Mouse (Mus musculus) NIH3T3 (cell line): ENCODE data around the gene Fam118b.

ENCODE experiments used
- DNase-seq: peaks from one replicate; pipeline ENCODE4 v3.0.0-alpha.2; 2012; ENCODE audit warnings: low read depth

Fam118b gene

DNA sequence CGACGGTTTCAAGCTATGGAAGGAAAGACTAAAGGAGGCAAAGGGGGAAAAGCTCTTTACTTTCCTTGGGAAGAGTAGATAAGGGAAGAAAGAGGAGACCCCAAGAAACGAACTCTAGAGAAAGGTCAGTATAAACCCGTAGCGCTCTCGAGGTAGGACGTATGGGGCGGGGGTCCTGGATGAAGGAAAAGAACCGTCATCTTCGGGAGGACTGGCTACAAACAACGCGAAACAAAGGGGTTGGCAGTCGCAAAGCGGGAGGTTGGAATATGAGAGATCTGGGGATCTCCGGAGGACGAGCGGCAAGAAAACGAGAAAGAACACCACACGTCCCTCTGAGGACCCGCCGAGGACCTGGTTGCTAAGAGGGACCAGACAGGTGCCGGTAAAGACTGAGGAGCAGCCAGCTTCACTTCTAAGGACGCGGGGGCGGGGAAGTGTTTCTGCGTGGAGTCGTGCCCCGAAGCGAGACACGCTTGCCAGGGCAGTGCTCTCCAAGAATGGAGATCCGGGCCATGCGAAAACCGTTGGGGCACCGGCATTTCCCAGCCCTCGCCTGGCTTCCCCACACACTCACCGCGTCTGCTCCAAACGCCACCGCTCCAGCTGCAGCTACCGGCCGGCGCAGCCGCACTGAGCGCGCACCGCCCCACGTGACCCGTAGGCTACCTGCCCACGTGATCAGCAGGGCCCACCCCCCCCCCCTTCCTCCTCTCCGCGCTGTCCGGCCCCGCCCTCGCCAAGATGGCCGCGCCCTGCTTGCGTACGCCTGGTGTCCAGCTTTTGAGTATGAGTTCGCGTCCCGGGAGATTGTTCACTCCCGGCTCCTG lies at the start of gene Fam118b, which contains the start of gene Rpusd4:
Fam118b (minus strand) TSS at position 660 of the 830 bp plus-strand sequence.
Rpusd4 (plus strand) TSS at position 720 of the 830 bp plus-strand sequence.
- peak; percentile 94 for DNase-seq

DNA sequence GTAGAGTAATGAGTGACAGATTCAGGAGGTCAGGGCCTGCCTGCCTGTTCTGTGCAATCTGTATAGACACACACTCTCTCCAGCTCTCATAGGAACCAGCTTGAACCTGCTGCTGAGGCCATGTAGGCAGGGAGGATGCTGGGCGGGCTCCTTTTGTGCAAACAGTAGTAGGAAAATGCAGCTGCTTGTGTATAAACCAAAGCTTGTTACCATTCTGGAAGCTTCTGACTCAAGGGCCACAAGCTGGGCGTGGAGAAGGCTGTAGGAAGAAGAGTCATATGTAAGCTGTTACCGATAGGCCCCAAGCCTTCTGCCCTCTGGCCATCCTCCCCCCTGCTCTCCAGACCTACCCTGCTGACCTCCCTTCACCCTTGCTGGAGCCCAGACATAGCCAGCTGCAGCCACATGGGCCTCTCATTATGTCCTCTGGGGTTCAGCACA lies 49.2 kb upstream of the Fam118b start:
- DNase-seq: no peak

DNA sequence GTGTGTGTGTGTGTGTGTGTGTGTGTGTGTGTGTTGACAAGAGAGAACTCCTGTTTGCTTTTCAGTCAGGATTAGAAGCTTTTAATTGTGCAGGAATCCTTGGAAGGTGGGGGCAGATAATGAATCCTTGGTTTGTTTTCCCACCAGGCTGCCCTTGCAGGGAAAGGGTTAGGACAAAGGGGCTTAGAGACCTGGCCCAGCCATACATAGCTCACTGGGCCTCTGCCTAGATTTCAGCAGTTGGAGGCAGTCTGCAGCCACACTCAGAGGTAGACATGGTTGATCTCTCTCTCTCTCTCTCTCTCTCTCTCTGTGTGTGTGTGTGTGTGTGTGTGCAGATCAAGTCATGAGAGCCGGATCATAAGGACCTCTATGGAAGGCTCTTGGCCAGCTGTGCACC lies 46.6 kb upstream of the Fam118b start:
- no peak for DNase-seq

DNA sequence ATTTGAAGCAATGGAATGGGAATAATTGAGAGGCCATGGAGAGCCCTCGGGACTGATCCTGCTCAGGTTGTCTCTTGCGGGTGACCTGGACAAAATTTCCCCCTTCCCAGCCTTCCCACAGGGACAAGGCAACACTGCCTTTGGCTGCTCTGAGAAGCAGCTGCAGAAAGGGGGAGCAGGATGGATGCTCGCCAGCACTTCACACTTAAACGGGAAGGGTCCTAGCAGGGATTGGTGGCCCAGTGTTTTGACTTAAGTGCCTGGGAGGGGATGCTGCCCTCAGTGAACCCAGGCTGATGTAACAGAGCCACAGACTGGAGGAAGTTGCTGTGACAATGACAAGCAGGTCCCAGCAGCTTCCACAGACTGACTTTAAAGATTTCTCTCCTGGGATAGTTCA lies 46.0 kb upstream of the Fam118b start:
- DNase-seq: no peak

DNA sequence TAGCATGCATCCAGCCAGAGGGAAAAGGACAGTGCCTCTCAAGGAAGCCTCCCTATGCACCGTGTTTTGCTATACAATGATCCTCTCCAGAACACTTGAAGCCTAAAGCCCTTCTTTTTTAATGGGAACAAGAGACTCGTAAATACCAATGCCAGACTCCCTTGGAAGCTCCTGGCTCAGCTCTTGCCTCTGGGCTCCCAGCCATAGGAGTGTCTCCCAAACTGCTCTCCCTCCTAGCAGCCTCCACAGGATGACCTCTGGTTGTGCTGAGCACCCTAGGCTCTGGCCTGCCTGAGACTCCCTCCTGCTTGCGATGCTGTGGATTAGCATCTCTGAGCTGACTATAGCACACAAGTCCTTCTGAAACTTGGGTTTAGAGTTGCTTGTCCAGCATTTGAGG lies 44.9 kb upstream of the Fam118b start:
- peak; percentile 75 for DNase-seq

DNA sequence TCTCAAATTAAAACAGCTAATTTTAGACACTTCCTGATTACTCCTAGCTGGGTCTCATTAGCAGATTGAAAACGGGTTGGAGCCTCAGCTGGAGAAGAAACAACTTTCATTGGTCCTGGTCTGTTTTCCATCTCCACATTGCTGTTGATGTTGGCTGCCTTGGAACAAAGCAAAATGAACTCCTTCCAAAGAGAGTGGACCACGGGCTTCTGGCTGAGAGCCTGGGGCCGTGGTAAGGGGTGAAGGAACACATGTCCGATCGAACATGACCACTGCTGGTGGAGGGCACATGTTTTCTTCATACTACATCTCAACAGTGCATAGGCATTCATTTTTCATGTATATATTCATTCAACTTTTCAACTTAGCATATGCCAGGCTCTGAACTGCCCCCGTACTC lies 42.8 kb upstream of the Fam118b start:
- peak; percentile 67 for DNase-seq

DNA sequence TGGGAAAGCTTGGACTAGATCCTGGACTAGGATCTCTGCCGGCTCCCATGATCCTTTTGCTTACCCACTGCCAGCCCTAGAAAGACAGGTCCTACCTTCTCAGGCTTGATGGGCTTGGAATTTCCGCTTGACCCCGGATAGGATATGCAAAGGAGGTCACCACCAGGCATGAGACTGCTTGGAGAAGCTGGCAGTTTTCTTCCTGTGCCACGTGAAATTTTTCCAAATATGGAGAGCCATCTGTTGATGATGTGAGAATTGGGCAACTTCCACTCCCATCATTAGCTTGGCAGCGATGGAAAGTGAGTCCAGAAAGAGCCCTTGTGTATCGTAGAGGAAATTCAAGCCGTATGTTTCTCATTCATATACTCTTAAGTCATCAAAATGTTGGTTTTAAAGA lies 39.9 kb upstream of the Fam118b start:
- peak; percentile 86 for DNase-seq

DNA sequence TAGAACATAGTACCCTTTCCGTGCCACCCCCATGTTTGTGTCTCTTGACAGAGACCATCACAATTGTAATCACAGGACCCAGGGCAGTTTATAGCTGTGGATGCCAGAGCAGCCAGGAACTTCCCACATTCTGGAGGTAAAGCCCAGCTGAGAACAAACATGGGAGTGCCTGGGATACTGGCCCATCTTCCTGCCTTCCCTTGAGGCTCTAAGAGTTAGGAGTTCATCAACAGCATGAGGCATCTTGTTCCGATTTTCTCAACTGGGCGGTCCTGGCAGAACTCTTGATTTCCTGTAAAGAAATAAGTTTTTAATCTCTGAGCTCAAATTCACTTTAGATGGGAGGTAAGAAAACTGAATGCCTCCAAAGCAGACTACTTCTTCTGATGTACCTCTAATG lies 34.6 kb upstream of the Fam118b start:
- no peak for DNase-seq

DNA sequence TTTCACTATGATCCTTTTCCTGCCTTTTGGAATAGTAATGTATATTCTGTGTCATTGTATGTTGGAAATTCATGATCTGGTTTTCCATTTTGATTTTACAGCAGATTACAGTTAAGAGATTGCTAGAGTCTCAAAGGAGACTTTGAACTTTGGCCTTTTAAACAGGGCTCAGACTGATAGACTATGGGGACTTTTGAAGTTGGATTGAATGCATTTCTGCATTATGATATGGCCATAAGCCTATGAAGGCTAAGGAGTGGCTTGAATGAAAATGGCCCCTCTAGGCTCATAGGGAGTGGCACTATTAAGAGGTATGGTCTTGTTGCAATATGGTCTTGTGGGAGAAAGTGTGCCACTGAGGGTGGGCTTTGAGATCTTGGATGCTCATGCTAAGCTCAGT lies 30.2 kb upstream of the Fam118b start:
- DNase-seq: no peak

DNA sequence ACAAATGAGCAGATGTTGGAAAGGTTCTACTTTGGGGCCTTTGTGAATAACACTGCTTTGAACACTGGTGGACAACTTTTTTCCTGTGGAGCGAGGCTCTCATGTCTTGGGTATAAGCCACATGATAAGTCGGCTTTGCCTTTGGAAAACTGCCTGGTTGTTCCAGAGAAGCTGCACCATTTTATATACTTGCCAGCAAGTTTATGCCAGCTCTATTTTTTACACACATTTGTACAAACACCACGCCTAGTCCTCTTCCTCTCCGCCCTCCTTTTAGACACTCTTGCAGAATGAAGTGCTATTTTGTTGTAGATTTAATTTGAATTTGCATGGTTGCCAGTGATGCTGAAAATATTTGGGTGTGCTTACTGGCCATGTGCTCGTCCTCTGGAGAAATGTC lies 25.9 kb upstream of the Fam118b start:
- peak; percentile 56 for DNase-seq

DNA sequence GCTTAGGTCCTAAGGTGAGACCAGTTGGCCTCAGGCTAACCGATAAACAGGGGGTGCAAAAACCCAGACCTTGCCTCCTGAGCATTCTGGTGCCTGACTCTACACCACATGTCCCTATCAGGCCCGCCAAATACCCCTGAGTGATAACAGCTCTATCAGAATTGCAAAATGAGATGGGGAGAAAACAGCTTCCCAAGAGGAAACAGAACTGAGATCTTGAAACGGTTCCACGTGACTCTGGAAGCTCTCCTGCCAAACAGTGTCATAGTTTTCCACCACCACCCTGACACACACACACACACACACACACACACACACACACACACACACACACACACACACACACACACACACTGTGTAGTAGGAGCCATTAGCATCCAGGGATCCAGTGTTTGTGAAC lies 23.3 kb upstream of the Fam118b start:
- peak; percentile 67 for DNase-seq

DNA sequence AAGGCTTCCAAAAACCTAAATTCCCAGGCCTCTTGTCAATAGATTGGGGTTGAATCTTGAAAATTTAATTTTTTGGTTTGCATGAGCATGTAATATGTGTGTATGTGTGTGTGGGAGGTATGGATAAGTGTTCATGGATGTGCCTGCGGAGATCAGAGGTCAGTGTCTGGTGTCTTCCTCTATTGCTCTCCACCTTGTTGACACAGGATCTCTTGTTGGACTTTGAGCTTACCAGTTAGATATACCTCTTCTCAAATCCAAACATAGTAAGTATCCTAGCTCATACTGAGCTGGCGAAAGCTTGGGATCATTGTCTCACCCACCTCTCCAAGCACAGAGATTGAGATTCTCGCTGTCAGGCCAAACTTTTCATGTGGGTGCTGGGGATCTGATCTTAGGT lies 22.8 kb upstream of the Fam118b start:
- no peak for DNase-seq

DNA sequence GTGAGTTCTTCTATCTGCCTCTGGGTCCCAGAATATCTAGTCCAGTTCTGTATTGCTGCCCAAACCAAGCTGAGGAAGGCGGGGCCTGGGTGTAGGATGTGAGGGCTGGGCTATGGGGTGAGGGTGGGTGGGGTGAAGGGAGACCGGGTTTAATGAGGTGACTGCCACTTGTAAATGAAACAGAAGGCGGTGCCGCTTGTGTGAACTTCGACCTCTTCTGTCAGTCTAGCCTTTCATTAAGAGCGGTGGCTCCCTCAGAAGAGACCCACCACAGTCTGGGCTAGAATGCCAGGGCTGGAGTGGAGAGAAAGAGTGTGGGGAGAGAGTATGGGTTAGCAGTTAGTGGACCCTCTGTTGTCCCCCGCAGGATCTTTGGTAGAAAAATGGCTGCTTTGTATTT lies 22.4 kb upstream of the Fam118b start:
- DNase-seq: no peak

DNA sequence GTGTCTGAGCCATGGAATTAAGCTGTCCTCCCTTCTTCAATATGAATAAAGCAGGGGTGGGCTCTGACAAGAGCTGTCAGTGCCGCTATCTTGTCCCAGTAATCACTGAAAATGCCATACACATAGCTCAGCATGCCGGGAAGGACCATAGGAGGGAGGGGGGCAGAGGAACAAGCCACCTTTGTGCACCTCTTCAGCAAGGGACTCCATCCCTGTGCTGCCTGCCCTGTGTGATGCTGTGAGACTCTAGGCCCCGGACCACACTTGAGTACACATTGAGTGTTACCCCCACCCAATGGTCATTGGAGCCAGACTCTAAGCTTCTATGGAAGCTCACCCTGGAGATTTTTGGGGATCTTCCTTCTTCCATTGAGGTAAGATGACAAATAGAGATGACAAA lies 18.7 kb upstream of the Fam118b start:
- no peak for DNase-seq

DNA sequence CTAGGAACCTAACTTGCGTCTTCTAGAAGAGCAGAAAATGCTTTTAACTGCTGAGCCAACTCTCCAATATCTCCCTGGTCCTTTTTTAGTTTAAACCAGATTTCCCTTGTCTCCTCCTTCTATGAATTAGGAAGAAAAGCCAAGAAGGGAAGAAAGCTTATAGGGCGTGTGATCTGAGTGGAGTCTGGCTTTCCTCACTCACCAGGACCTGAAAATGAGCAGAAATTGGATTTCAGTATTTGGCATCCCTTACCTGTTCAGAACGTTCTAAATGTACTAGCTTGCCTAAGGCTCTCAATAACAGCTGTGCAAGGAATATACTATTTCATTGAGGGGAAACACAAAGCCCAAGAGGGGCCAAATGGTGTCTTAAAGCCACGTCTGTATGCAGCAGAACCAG lies 16.7 kb upstream of the Fam118b start:
- DNase-seq: no peak

DNA sequence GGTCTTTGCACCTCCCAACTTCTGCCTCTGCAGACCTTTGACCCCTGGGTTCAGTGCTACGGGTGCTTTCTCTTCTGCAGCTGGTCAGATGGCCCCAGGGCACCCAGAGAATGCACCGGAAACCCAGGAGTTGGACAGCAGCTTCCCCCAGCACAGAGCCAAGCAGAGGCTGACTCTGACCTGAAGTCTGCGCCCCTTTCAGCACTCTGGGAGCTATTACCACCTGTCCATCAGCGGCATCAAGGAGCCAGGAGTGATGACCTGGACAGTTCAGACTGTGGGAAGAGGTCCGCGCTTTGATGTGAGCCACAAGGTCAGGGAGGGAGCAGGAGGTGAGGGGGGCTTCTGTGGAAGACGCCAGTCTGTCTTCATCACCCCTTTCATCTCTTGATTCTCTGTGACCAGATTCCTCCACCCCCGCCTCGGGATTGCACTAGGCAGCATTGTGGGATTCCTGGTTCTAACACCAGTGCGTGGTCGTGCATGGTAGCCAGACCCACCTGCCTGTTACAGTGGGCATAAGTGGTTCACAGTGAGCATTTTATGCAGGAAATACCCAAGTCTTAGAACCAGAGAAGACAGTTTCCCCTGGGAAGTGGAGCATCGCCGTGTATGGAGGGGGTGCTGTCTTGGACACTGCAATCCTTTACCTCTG lies 15.9 kb upstream of the Fam118b start:
- no peak for DNase-seq

DNA sequence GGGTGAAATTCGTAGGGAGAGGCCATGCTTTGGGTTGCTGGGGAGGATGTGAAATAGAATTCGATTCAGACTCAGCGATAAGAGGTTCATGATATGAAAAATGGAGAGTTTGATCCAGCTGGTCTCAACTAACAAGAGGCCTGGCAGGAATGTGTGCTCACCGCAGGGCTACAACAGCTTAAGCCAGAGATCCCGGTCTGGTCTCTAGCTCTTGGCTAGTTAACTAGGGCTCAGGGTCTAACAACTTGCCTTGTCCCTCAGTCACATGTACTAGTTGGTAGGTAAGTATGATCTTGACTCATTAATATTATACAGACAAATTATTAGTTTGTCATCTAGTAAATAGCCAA lies 15.2 kb upstream of the Fam118b start:
- DNase-seq: no peak

DNA sequence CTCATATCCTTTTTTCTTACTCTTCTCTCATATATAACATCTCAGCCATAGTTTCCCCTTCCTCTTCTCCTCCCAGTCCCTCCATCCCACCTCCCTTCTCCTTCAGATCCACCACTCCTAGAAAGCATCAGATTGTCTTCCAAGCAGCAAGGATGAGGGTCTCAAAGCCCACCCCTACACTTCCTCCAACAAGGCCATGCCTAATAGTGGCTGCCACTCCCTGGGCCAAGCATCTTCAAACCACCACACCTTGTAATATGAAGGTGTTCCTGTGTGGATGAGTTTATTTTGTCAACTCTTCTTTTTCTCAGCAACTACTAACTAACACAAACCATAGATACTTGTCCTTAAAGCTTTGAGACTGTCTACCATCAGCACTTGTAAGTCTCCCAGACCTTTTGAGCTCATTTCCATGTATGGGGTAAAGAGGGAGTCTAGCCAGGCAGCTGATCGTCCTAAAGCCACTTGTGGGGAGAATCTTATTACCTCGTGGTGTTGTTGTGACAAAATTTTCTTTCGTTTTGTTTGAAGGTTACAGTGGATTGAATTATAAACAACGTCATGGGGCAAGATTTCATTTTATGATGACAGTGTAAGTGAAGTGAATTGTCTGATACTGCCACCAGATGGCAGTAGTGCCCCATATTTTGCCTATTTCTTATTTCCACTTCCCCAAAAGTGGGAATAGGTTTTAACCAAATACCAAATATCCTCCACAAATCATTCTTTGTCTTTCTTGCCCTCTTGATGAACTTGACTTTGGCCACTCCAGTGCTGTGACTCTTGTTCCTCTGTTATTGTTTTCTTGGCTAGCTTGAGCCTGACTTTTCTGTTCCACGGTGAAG lies 14.6 kb upstream of the Fam118b start:
- peak; percentile 88 for DNase-seq

DNA sequence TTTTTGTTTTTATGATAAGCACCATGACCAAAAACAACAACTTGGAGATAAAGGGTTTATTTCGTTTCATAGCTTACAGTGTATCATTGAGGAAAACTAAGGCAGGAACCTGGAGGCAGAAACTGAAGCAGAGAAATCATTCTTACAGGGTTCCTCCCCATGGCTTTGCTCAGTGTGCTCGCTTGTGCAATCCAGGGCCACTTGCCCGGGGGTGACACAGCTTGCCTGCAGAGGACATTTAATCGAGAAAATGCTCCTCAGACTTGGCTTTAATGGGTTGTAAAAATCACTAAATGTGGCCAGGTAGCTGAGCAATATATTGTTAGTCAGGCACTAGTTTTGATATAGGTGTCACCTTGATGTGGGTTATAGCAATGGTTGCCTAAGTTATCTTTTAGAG lies 10.8 kb upstream of the Fam118b start:
- no peak for DNase-seq

DNA sequence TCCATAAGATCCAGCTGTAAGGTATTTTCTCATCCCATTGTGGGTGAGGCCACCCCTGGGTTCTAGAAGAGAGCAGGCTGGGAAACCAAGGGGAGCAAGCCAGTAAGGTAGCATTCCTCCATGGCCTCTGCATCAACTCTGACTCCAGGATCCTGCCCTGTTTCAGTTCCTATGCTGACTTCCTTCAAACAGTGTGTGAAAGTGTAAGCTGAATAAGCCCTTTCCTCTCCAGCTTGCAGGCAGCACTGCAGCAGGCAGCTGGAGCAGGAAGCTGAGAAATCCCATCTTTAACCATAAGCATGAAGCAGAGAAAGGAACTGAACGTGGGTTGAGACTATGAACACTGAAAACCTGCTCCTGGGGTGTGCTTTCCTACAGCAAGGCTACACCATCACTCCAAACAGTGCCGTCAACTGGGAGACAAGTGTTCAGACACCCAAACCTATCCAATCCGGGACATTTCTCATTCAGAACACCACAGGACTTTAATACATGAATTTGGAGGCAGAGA lies 10.3 kb upstream of the Fam118b start:
- no peak for DNase-seq

DNA sequence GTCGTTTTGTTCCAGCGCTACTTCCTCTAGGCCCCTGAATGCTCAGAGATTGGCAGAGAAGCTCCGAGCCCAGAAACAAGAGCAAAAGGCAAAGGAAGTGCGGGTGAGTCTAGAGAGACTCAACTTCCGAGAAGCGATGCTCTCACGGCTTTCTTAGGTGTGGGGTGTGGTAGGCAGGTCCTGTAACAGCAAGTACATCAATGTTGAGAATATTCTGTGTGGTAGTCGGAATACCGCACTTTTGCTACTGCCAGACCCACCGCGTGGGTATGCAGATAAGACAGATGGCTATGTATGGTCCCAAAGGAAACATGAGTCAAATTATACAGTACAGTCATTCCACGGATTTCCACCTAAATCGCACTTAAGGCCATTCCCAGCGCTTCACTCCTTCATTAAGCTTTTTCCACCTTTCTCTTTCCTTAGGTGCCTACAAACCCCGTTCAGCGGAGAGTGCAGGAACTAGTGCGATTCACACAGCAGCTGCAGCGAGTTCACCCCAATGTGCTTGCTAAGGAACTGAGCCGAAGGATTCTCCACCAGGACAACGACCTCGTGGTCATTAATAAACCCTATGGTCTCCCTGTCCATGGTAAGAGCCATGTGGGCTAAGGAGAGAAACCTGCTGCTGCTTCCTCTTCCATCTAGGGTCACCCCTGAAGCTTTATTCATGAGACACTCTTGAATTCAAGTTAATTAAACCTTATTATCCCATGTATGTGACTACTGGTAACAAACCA lies 541 bp upstream of the Fam118b start:
- DNase-seq: no peak

DNA sequence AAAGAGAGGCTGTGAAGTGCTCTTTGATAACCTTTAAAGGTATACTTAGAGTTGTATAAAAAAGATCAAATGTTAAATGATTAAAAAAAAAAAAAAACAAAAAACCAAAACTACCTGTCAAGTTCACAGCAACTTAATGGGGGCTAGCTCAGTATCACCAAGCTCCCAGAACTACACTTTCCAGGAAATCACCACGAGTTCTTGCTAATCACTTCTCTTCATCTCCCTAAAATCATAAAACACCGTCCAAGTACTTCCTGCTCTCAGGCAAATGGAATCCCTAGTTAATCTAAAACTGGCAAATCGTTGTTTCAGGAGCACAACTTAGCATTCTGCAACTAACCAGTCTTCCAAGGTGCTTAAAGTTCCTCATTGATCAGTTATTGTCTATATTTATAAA lies 3.1 kb downstream of the Fam118b start:
- DNase-seq: no peak
